Mouse (Mus musculus) C2C12 (cell line): ENCODE data around the gene Vrtn.

ENCODE experiments used
- CEBPB ChIP-seq: IDR thresholded peaks from one replicate; pipeline ENCODE4 v1.6.1; 2011; ENCODE audit warnings: low read depth, mild to moderate bottlenecking, control low read depth, moderate library complexity
- CTCF ChIP-seq: IDR thresholded peaks from one replicate; pipeline ENCODE4 v1.5.1; 2011; ENCODE audit not compliant: control insufficient read depth, insufficient read depth, insufficient read length
- FOSL1 ChIP-seq: IDR thresholded peaks from one replicate; pipeline ENCODE4 v1.8.0; 2011; ENCODE audit warnings: mild to moderate bottlenecking, low read length; ENCODE audit not compliant: poor library complexity, insufficient read depth, severe bottlenecking
- MAX ChIP-seq: IDR thresholded peaks from one replicate; pipeline ENCODE4 v1.6.1; 2011; ENCODE audit warnings: mild to moderate bottlenecking, control low read depth
- MYOD1 ChIP-seq: IDR thresholded peaks from one replicate; pipeline ENCODE4 v1.6.1; 2011; ENCODE audit warnings: low read depth; ENCODE audit not compliant: control insufficient read depth, insufficient read length
- MYOG ChIP-seq: IDR thresholded peaks from one replicate; pipeline ENCODE4 v1.6.1; 2011; ENCODE audit not compliant: control insufficient read depth, insufficient read length; ENCODE audit errors: extremely low read depth
- USF1 ChIP-seq: IDR thresholded peaks from one replicate; pipeline ENCODE4 v1.6.1; 2011; ENCODE audit warnings: low read depth, mild to moderate bottlenecking, control low read depth, moderate library complexity

- TF ChIP-seq CTCF (no peak), MAX (no peak), CEBPB (no peak), FOSL1 (no peak), MYOD1 (no peak), MYOG (no peak), USF1 (no peak)
Measured at GRCm38 (mm10) chr12:84598324-84598723, 42.5 kb upstream of the Vrtn start.
